Mouse (Mus musculus): ENCODE results near the gene Cfap61.

- TF ChIP-seq CTCF (IDR thresholded peaks at IDR 0.05; ENCODE audit: extremely low read depth, insufficient read length, insufficient replicate concordance, low read depth, low read length) (no peak), POLR2A (IDR thresholded peaks at IDR 0.05; ENCODE audit: low read depth, low read length) (no peak)
These were observed 162.9 kb downstream of the Cfap61 start for GRCm38 (mm10) chr2:146097532-146097931.
